Mouse (Mus musculus) heart, postnatal 14 days (tissue): ENCODE measurements at regions not wholly inside any gene's neighbourhood (a gene's known extent, or its start where the extent isn't known, plus 50 kb on each side); places are given as distances from the start of the nearest gene placed in this dataset.
"Not testable (repeated sequence)": the region's sequence is repeated elsewhere in the genome, so short reads cannot be mapped to it uniquely, and the experiment has no call there.

Experiments
- DNase-seq, 2 experiments: peaks; one replicate each; pipeline ENCODE4 v3.0.0; 2021 to 2022
- intact Hi-C: fragments of 180-260 bp; cut with DNase I; formaldehyde crosslinking; loops from one replicate; pipeline ENCODE4 v1.15.1; 2025

- intact Hi-C loops: no loop called here
- DNase-seq: peak; percentile 31 to 42
These were observed 83.0 kb downstream of the Ulbp1 start for GRCm38 (mm10) chr10:7390239-7391091.

- intact Hi-C loops, DNase-seq: not testable (repeated sequence)
These were observed 114.6 kb downstream of the Ulbp1 start for GRCm38 (mm10) chr10:7358791-7359190.

GRCm38 (mm10) chr10:7344290-7344689 is 129.1 kb downstream of the Ulbp1 start:
- DNase-seq, intact Hi-C loops: not testable (repeated sequence)

- DNase-seq, intact Hi-C loops: not testable (repeated sequence)
These were observed 129.7 kb downstream of the Ulbp1 start for GRCm38 (mm10) chr10:7343736-7344135.

- peak; percentile 62 to 80 for DNase-seq
- intact Hi-C loops: loop anchor here (2.0 to 10.0 kb wide), 3 partner anchors 121 to 448 kb away; partner anchors contain the start of gene Cnksr3
These were observed 121.2 kb upstream of the Cnksr3 start for GRCm38 (mm10) chr10:7333077-7333747.

GRCm38 (mm10) chr10:7328262-7328661 is 116.2 kb upstream of the Cnksr3 start:
- intact Hi-C loops: no loop called here

GRCm38 (mm10) chr10:7327046-7327445 is 115.0 kb upstream of the Cnksr3 start:
- DNase-seq, intact Hi-C loops: not testable (repeated sequence)

More at GRCm38 (mm10) chr10:7328262-7328661, 116.2 kb upstream of the Cnksr3 start:
- DNase-seq: no peak

- intact Hi-C loops: no loop called here
- no peak for DNase-seq
These were observed 113.0 kb upstream of the Cnksr3 start for GRCm38 (mm10) chr10:7325074-7325473.

GRCm38 (mm10) chr10:7323258-7323657 is 111.2 kb upstream of the Cnksr3 start:
- DNase-seq: peak in 1 of 2 experiments; percentile 15
- intact Hi-C loops: no loop called here

- intact Hi-C loops: no loop called here
- DNase-seq: no peak
These were observed 97.9 kb upstream of the Cnksr3 start for GRCm38 (mm10) chr10:7309927-7310326.

- intact Hi-C loops, DNase-seq: not testable (repeated sequence)
These were observed 93.8 kb upstream of the Cnksr3 start for GRCm38 (mm10) chr10:7305881-7306280.

GRCm38 (mm10) chr10:7298377-7298776 is 86.3 kb upstream of the Cnksr3 start:
- no peak for DNase-seq
- intact Hi-C loops: no loop called here

GRCm38 (mm10) chr10:7295921-7296320 is 83.9 kb upstream of the Cnksr3 start:
- intact Hi-C loops: no loop called here
- DNase-seq: no peak

GRCm38 (mm10) chr10:7293203-7293602 is 81.2 kb upstream of the Cnksr3 start:
- intact Hi-C loops: no loop called here

GRCm38 (mm10) chr10:7289773-7290411 is 77.9 kb upstream of the Cnksr3 start:
- intact Hi-C loops: no loop called here
- DNase-seq: peak in 1 of 2 experiments; percentile 19

More at GRCm38 (mm10) chr10:7293203-7293602, 81.2 kb upstream of the Cnksr3 start:
- no peak for DNase-seq

- no peak for DNase-seq
- intact Hi-C loops: no loop called here
These were observed 73.3 kb upstream of the Cnksr3 start for GRCm38 (mm10) chr10:7285112-7285905.

GRCm38 (mm10) chr10:7280429-7280828 is 68.4 kb upstream of the Cnksr3 start:
- DNase-seq: no peak
- intact Hi-C loops: no loop called here

- DNase-seq: no peak
- intact Hi-C loops: no loop called here
These were observed 66.8 kb upstream of the Cnksr3 start for GRCm38 (mm10) chr10:7278820-7279219.

- DNase-seq: no peak
- intact Hi-C loops: no loop called here
These were observed 63.3 kb upstream of the Cnksr3 start for GRCm38 (mm10) chr10:7275357-7275756.

GRCm38 (mm10) chr10:7274422-7274821 is 62.4 kb upstream of the Cnksr3 start:
- intact Hi-C loops: no loop called here
- peak in 1 of 2 experiments; percentile 23 for DNase-seq
